Mouse (Mus musculus): ENCODE results near the gene Shank1. TPM values are rescaled to one million over a fixed set of nuclear protein-coding genes. Genes with fewer than 3 reads are reported as not detected.

Gene Shank1
- polyA plus RNA-seq, 1 experiment from 2014 or later, result 6.9 TPM

GRCm38 (mm10) chr7:44405346-44406014 is 95.4 kb downstream of the Shank1 start:
- no peaks in the 10 kb centered on the region for H3K9me3 ChIP-seq (ENCODE audit: control insufficient read depth, low read length)
- peak; percentile 98 for ATAC-seq (ENCODE audit: low FRiP score)
- 2% methylated on average over 27 of the region's 27 CpGs for WGBS

GRCm38 (mm10) chr7:44406015-44406355 is 95.9 kb downstream of the Shank1 start:
- Histone ChIP-seq H3K9me3 (ENCODE audit: control insufficient read depth, low read length) (no peaks in the 10 kb centered on the region), H3K4me1 (replicated peaks; ENCODE audit: control insufficient read depth, insufficient read depth, low read length) (no peaks in the 10 kb centered on the region), H3K4me3 (ENCODE audit: low read depth, low read length) (no peak overlapping the region), H3K36me3 (ENCODE audit: control insufficient read depth, insufficient read depth, low read length) (no peaks in the 10 kb centered on the region), H3K27me3 (ENCODE audit: control insufficient read depth, insufficient read depth, low read length) (peaks cover 5% of the 10 kb centered on the region; the same call in 1 of the 2 replicates), H3K27ac (ENCODE audit: low read depth, low read length) (no peak overlapping the region), H3K9ac (ENCODE audit: low read depth, low read length) (no peak overlapping the region), H3K4me2 (replicated peaks; ENCODE audit: low read depth, low read length) (no peak overlapping the region)
- 1% methylated on average over 5 of the region's 5 CpGs for WGBS
- no peak for DNase-seq (ENCODE audit: low spot score)
- no peak; the same call in 1 of the 2 replicates for ATAC-seq (ENCODE audit: low FRiP score)

More at GRCm38 (mm10) chr7:44405346-44406014, 95.4 kb downstream of the Shank1 start:
- Histone ChIP-seq H3K36me3 (ENCODE audit: control insufficient read depth, insufficient read depth, low read length) (no peaks in the 10 kb centered on the region), H3K4me2 (replicated peaks; ENCODE audit: low read depth, low read length) (peak overlapping the region; percentile 47), H3K27me3 (ENCODE audit: control insufficient read depth, insufficient read depth, low read length) (peaks cover 5% of the 10 kb centered on the region; the same call in 1 of the 2 replicates), H3K27ac (ENCODE audit: low read depth, low read length) (peak overlapping the region; percentile 73), H3K4me3 (ENCODE audit: low read depth, low read length) (peak overlapping the region; percentile 24), H3K9ac (ENCODE audit: low read depth, low read length) (no peak overlapping the region), H3K4me1 (replicated peaks; ENCODE audit: control insufficient read depth, insufficient read depth, low read length) (no peaks in the 10 kb centered on the region)
- DNase-seq (ENCODE audit: low spot score), result peak; percentile 99

Other genes with a start within 250 kb of the Shank1 start
- not detected in 2 replicates for gene Klk1b21, start 207.9 kb upstream of the Shank1 start, polyA plus RNA-seq (2014; fragmentation: Nextera tagmentation; extraction: Ambion mirVana)
- not detected in 2 replicates for gene Klk1b22, start 197.6 kb upstream of the Shank1 start, polyA plus RNA-seq (2014; fragmentation: Nextera tagmentation; extraction: Ambion mirVana)
- not detected in 2 replicates for gene Klk1b16, start 173.5 kb upstream of the Shank1 start, polyA plus RNA-seq (2014; fragmentation: Nextera tagmentation; extraction: Ambion mirVana)
- 0.32 TPM in 1 of 2 replicates, not detected in the other for gene Klk1b24, start 122.0 kb upstream of the Shank1 start, polyA plus RNA-seq (2014; fragmentation: Nextera tagmentation; extraction: Ambion mirVana)
- not detected in 2 replicates for gene Klk1b3, start 112.1 kb upstream of the Shank1 start, polyA plus RNA-seq (2014; fragmentation: Nextera tagmentation; extraction: Ambion mirVana)
- gene Klk1b4, start 102.8 kb upstream of the Shank1 start, polyA plus RNA-seq (2014; fragmentation: Nextera tagmentation; extraction: Ambion mirVana), result not detected in 2 replicates
- gene Klk1b5, start 94.3 kb upstream of the Shank1 start, polyA plus RNA-seq (2014; fragmentation: Nextera tagmentation; extraction: Ambion mirVana), result not detected in 2 replicates
- gene Klk1, start 84.9 kb upstream of the Shank1 start, polyA plus RNA-seq (2014; fragmentation: Nextera tagmentation; extraction: Ambion mirVana), result not detected in 2 replicates
- gene Gm36864, start 74.1 kb upstream of the Shank1 start, polyA plus RNA-seq (2014; fragmentation: Nextera tagmentation; extraction: Ambion mirVana), result not detected in 2 replicates
- 0.81 and 1.4 TPM in 2 replicates for gene 1700028J19Rik, start 63.6 kb upstream of the Shank1 start, polyA plus RNA-seq (2014; fragmentation: Nextera tagmentation; extraction: Ambion mirVana)
- gene 2410002F23Rik, start 63.5 kb upstream of the Shank1 start, polyA plus RNA-seq (2014; fragmentation: Nextera tagmentation; extraction: Ambion mirVana), result 97.1 and 113 TPM in 2 replicates
- not detected in 2 replicates for gene Acp4, start 52.9 kb upstream of the Shank1 start, polyA plus RNA-seq (2014; fragmentation: Nextera tagmentation; extraction: Ambion mirVana)
- not detected in 2 replicates for gene Gm15517, start 48.8 kb upstream of the Shank1 start, polyA plus RNA-seq (2014; fragmentation: Nextera tagmentation; extraction: Ambion mirVana)
- gene Clec11a, start 3.4 kb upstream of the Shank1 start, polyA plus RNA-seq (2014; fragmentation: Nextera tagmentation; extraction: Ambion mirVana), result 2.7 TPM in 2 replicates
- 2.4 and 3.5 TPM in 2 replicates for gene Syt3, start 73.8 kb downstream of the Shank1 start, polyA plus RNA-seq (2014; fragmentation: Nextera tagmentation; extraction: Ambion mirVana)
- gene 1700008O03Rik, start 75.6 kb downstream of the Shank1 start, polyA plus RNA-seq (2014; fragmentation: Nextera tagmentation; extraction: Ambion mirVana), result 1.3 and 1.4 TPM in 2 replicates
- 9.1 and 11.4 TPM in 2 replicates for gene Lrrc4b, start 118.8 kb downstream of the Shank1 start, polyA plus RNA-seq (2014; fragmentation: Nextera tagmentation; extraction: Ambion mirVana)
- gene Aspdh, start 155.1 kb downstream of the Shank1 start, polyA plus RNA-seq (2014; fragmentation: Nextera tagmentation; extraction: Ambion mirVana), result 1.2 and 2.1 TPM in 2 replicates
- 57.3 and 59.1 TPM in 2 replicates for gene Josd2, start 157.7 kb downstream of the Shank1 start, polyA plus RNA-seq (2014; fragmentation: Nextera tagmentation; extraction: Ambion mirVana)
- gene Emc10, start 186.3 kb downstream of the Shank1 start, polyA plus RNA-seq (2014; fragmentation: Nextera tagmentation; extraction: Ambion mirVana), result 90.2 and 97.2 TPM in 2 replicates
- 13.5 and 20.6 TPM in 2 replicates for gene Fam71e1, start 186.3 kb downstream of the Shank1 start, polyA plus RNA-seq (2014; fragmentation: Nextera tagmentation; extraction: Ambion mirVana)
- 0.07 and 0.19 TPM in 2 replicates for gene Mybpc2, start 214.4 kb downstream of the Shank1 start, polyA plus RNA-seq (2014; fragmentation: Nextera tagmentation; extraction: Ambion mirVana)
- gene Spib, start 221.8 kb downstream of the Shank1 start, polyA plus RNA-seq (2014; fragmentation: Nextera tagmentation; extraction: Ambion mirVana), result not detected in 2 replicates
- 40.9 and 43.2 TPM in 2 replicates for gene Pold1, start 238.6 kb downstream of the Shank1 start, polyA plus RNA-seq (2014; fragmentation: Nextera tagmentation; extraction: Ambion mirVana)
- gene Nr1h2, start 243.7 kb downstream of the Shank1 start, polyA plus RNA-seq (2014; fragmentation: Nextera tagmentation; extraction: Ambion mirVana), result 70.8 and 72.7 TPM in 2 replicates

All from hindbrain, embryonic 11.5 days (tissue).